Mouse (Mus musculus): ENCODE results near the gene Ret. TPM values are rescaled to one million over a fixed set of nuclear protein-coding genes. Genes with fewer than 3 reads are reported as not detected.

Ret gene
- polyA plus RNA-seq, 1 experiment from 2014 or later, result 1.9 TPM

DNA sequence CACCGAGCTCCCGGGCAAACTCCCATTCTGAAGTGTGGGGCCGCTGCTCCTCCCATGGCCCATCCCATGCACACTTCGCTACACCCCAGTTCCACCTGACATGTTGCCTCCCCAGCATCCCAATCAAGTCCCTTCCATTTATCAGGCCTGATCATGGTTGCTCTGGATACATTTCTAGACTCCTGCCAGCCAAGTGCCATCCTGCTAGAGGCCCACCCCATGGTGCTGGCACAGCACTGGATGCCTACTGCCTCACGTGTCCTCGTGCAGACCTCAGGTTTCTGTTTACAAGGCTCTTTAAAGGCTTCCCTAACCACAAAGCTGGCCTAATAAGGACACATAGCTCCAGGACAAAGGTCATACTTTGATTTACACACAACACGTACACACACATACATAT, 26.1 kb downstream of the Ret start:
- Histone ChIP-seq H3K27me3 (no peaks in the 10 kb centered on the region), H3K36me3 (no peaks in the 10 kb centered on the region), H3K9me3 (no peaks in the 10 kb centered on the region), H3K27ac (no peak overlapping the region), H3K4me1 (no peaks in the 10 kb centered on the region), H3K9ac (no peak overlapping the region), H3K4me2 (replicated peaks) (no peak overlapping the region), H3K4me3 (no peak overlapping the region)
- ATAC-seq (ENCODE audit: insufficient number of reproducible peaks, insufficient read depth, low FRiP score, low TSS enrichment), result no peak
- 93% methylated on average over 7 of the region's 7 CpGs for WGBS

DNA sequence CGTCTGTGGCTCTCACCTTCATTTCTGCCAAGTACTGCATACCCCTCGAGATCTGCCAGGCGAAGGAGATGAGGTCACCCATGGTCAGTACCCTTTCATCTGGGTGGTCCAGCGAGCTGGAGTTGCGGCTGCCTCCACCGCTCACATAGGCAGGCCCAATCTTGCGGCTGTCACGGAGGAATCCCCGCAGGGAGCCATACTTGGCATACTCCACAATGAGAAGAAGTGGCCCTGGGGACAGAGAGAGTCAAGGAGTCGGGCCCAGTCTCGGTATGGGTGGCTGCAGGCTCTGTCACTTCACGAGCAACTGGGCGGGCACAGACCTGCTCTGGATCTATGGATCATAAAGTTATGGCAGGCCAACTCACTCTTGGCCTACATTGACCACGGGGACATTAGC, 29.4 kb downstream of the Ret start:
- Histone ChIP-seq H3K9ac (no peak overlapping the region), H3K4me2 (replicated peaks) (no peak overlapping the region), H3K27ac (no peak overlapping the region), H3K4me3 (no peak overlapping the region), H3K4me1 (no peaks in the 10 kb centered on the region), H3K27me3 (no peaks in the 10 kb centered on the region), H3K36me3 (no peaks in the 10 kb centered on the region), H3K9me3 (no peaks in the 10 kb centered on the region)
- ATAC-seq (ENCODE audit: insufficient number of reproducible peaks, insufficient read depth, low FRiP score, low TSS enrichment), result no peak
- 87% methylated on average over 14 of the region's 14 CpGs for WGBS

DNA sequence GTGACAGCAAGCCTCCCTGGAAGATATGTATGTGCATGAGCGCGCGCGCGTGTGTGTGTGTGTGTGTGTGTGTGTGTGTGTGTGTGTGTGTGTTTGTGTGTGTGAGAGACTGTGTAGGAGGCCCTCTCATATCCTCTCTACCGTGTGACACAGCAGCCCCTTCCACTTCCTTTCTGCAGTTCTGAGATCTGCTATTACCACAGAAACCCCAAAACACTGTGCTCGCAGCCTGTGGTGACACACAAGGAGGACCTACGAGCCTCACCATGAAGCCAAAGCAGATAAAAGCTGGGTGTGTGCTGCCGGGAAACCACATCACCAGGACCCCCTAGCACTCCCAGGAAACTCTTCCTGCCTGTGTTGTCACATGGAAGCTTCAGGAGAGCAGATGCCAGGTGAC, 30.5 kb downstream of the Ret start:
- no peak for ATAC-seq (ENCODE audit: insufficient number of reproducible peaks, insufficient read depth, low FRiP score, low TSS enrichment)
- no peak overlapping the region for H3K27ac ChIP-seq
- no peaks in the 10 kb centered on the region for H3K27me3 ChIP-seq
- no peaks in the 10 kb centered on the region for H3K4me1 ChIP-seq
- H3K36me3 ChIP-seq, result no peaks in the 10 kb centered on the region
- H3K9me3 ChIP-seq, result no peaks in the 10 kb centered on the region
- WGBS, result 91% methylated on average over 9 of the region's 9 CpGs
- H3K9ac ChIP-seq, result no peak overlapping the region
- no peak overlapping the region for H3K4me2 ChIP-seq (replicated peaks)
- H3K4me3 ChIP-seq, result no peak overlapping the region

DNA sequence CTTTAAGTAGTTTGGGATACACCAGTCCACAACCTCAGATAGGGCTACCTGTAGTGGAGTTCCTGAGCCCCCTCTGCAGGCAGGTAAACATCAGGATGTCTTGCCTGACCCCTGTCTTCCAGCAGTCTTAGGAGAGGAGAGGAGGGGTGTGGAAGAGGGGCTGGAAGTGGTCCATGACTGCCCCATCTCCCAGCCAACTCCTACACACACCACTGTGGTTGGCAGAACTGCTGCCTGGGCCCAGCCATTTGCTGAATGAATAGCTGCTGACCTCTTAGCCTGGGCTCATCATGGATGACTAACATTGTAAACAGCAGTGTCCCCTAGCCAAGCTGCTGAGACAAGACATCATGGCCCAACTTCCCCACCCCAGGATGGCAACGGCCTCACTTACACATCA, 32.0 kb downstream of the Ret start:
- 91% methylated on average over 1 of the region's 1 CpGs for WGBS
- Histone ChIP-seq H3K9ac (no peak overlapping the region), H3K27me3 (no peaks in the 10 kb centered on the region), H3K9me3 (no peaks in the 10 kb centered on the region), H3K27ac (no peak overlapping the region), H3K36me3 (no peaks in the 10 kb centered on the region), H3K4me1 (no peaks in the 10 kb centered on the region), H3K4me2 (replicated peaks) (no peak overlapping the region), H3K4me3 (no peak overlapping the region)
- no peak for ATAC-seq (ENCODE audit: insufficient number of reproducible peaks, insufficient read depth, low FRiP score, low TSS enrichment)

DNA sequence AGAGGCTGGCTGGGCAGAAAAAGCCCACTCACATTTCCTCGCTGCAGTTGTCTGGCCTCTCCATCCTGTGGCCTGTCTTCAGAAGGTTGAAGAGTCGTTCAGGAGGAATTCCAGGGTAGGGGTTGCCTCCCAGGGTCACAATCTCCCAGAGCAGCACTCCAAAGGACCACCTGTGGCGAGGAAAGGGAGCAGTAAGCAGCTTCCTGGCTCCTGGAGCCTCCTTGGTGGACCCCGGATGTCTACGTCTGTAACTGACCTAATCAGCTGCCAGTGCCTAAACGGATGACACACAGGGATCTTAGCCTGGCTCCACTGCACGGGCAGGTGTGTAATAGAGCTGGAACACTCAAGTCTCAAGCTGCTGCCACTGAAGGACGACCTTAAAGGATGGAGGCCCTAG, 32.8 kb downstream of the Ret start:
- no peak for ATAC-seq (ENCODE audit: insufficient number of reproducible peaks, insufficient read depth, low FRiP score, low TSS enrichment)
- Histone ChIP-seq H3K27ac (no peak overlapping the region), H3K9ac (no peak overlapping the region), H3K27me3 (no peaks in the 10 kb centered on the region), H3K9me3 (no peaks in the 10 kb centered on the region), H3K4me2 (replicated peaks) (no peak overlapping the region), H3K4me1 (no peaks in the 10 kb centered on the region), H3K4me3 (no peak overlapping the region), H3K36me3 (no peaks in the 10 kb centered on the region)
- WGBS, result 66% methylated on average over 8 of the region's 8 CpGs

DNA sequence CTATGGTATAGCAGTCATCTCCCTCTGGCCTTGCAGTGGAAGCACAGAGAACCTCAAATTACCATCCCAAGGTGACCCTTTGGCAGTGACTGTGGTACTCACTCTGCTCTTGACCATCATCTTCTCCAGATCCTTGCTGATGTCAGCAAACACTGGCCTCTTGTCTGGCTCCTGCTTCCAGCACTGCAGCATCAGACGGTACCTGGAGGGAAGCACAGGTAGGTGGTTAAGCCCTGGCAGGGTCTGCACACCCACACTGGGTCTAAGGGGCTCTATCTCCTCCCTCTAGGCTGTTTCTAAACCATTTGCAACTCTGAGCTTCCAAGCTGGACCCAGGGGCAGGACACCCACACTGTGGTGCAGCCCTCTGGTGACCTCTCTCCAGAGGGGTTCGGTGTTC, 34.4 kb downstream of the Ret start:
- no peaks in the 10 kb centered on the region for H3K27me3 ChIP-seq
- 86% methylated on average over 2 of the region's 2 CpGs for whole genome bisulfite sequencing
- no peaks in the 10 kb centered on the region for H3K9me3 ChIP-seq
- no peak overlapping the region for H3K9ac ChIP-seq
- H3K4me1 ChIP-seq, result no peaks in the 10 kb centered on the region
- no peak overlapping the region for H3K27ac ChIP-seq
- H3K4me2 ChIP-seq (replicated peaks), result no peak overlapping the region
- no peak overlapping the region for H3K4me3 ChIP-seq
- no peaks in the 10 kb centered on the region for H3K36me3 ChIP-seq
- ATAC-seq (ENCODE audit: insufficient number of reproducible peaks, insufficient read depth, low FRiP score, low TSS enrichment), result no peak

DNA sequence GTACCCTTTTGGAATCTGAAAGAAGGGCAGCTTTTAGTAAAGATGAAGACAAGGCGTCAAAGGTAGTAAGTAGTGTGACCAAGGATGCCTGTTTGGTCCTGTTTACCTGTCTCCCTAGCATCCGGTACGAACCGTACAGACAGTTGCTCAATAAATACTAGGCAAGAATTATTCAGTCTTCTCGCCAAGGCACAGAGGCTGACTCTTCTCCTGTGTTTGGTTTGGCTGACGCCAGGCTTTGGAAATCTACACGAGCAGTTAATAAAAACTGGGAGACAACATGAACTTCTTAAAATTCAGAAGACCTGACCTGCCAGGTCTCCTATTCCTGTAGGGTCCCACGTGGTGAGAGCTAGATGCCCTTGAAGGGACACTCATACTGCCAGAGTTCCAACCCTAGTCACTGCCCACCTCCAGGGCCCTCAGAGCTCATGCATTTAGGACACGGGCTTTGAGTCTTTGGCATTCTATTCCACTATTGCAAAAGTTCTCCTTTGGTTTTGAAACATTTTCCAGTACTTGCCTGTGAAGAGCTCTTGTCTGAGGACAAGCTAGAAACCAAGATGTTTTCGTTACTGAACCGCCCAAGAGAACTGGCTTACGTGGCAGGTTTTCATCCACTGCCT, 34.9 kb downstream of the Ret start:
- H3K4me1 ChIP-seq, result no peaks in the 10 kb centered on the region
- H3K9me3 ChIP-seq, result no peaks in the 10 kb centered on the region
- H3K4me2 ChIP-seq (replicated peaks), result no peak overlapping the region
- 87% methylated on average over 12 of the region's 12 CpGs for WGBS
- H3K27ac ChIP-seq, result no peak overlapping the region
- H3K4me3 ChIP-seq, result no peak overlapping the region
- ATAC-seq (ENCODE audit: insufficient number of reproducible peaks, insufficient read depth, low FRiP score, low TSS enrichment), result no peak
- H3K27me3 ChIP-seq, result no peaks in the 10 kb centered on the region
- no peak overlapping the region for H3K9ac ChIP-seq
- no peaks in the 10 kb centered on the region for H3K36me3 ChIP-seq

DNA sequence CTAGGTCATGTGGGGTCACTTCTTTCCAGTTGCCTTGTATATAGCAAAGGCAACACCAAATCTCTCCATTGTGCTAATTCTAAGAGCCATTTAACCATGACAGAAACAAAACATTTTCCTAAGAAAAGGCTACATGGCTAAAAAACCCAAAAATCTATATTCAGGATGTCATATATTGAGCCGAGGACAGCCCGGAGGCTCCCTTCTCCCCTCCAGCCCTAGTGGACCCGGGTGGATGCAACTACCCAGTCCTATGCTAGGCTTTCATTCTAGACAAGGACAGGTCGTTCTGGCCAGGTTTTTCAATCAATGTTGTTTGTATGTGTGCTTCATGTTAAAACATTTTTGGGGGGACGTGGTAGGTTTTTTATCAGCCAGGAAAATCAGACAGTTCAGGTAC, 44.4 kb downstream of the Ret start:
- Histone ChIP-seq H3K27ac (no peak overlapping the region), H3K9ac (no peak overlapping the region), H3K4me3 (no peak overlapping the region), H3K27me3 (no peaks in the 10 kb centered on the region), H3K4me2 (replicated peaks) (no peak overlapping the region), H3K9me3 (no peaks in the 10 kb centered on the region), H3K4me1 (no peaks in the 10 kb centered on the region), H3K36me3 (no peaks in the 10 kb centered on the region)
- WGBS, result 82% methylated on average over 5 of the region's 5 CpGs
- no peak for ATAC-seq (ENCODE audit: insufficient number of reproducible peaks, insufficient read depth, low FRiP score, low TSS enrichment)

DNA sequence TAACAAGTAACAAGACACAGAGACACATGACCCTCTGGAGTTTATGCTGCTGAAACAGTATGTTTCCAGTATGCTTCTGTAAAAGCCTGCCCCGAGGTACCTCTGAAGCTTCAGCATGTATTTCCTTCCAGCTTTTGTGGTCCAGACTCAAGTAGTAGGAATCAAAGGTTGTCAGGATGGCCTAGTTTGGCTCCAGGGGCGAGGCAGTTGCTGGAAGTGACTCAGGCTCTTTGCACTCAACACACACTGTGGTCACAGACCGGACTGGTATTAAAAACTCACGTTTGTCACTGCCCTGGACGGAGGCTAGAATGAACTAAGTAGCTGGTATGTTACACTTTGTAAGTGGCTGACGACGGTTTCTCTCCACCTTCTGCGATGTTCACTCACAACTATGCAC, 46.5 kb downstream of the Ret start:
- Histone ChIP-seq H3K4me2 (replicated peaks) (no peak overlapping the region), H3K4me3 (no peak overlapping the region), H3K9me3 (no peaks in the 10 kb centered on the region), H3K27ac (no peak overlapping the region), H3K27me3 (no peaks in the 10 kb centered on the region), H3K36me3 (no peaks in the 10 kb centered on the region), H3K9ac (no peak overlapping the region), H3K4me1 (no peaks in the 10 kb centered on the region)
- ATAC-seq (ENCODE audit: insufficient number of reproducible peaks, insufficient read depth, low FRiP score, low TSS enrichment), result no peak
- WGBS, result 84% methylated on average over 8 of the region's 8 CpGs

DNA sequence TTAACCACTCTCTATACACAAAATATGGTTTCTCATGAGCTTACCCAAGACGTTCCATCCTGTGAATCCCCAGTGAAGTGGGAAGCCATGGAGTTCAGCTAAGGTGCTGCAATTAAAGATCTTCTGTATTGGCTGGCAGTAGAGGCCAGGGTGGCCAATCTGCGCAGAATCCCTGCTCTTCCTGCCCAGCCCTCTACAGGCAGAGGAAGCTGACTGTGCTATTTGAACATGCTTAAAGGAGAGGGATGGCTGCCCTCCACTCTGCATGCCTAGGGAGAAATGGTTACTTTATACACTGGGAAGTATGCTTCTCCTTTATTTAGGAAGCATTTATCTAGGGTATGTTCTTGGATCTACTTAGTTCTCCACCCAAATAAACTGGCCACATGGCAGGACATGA, 47.0 kb downstream of the Ret start:
- Histone ChIP-seq H3K4me1 (no peaks in the 10 kb centered on the region), H3K36me3 (no peaks in the 10 kb centered on the region), H3K27me3 (no peaks in the 10 kb centered on the region), H3K9me3 (no peaks in the 10 kb centered on the region), H3K9ac (no peak overlapping the region), H3K27ac (no peak overlapping the region), H3K4me3 (no peak overlapping the region), H3K4me2 (replicated peaks) (no peak overlapping the region)
- ATAC-seq (ENCODE audit: insufficient number of reproducible peaks, insufficient read depth, low FRiP score, low TSS enrichment), result no peak
- WGBS, result 84% methylated on average over 2 of the region's 2 CpGs

DNA sequence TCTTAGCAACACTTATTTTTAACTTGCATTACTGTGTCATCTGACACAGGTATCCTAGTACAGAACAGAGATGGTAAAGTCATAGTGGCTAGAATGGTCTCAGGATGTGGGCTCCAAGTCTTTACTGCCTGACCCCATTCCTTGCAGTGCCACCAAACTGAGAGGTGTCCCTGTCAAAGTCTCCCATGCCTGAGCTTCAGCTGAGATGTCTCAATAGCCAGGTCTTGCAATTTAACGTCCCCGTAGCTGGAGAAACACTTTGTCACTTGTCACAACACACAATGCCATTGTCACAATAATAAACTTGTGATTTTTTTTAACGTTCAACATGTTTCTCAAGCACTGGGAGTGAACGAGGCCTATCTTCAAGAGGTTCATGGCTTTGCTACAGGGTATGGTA, 47.4 kb downstream of the Ret start:
- H3K4me1 ChIP-seq, result no peaks in the 10 kb centered on the region
- no peaks in the 10 kb centered on the region for H3K9me3 ChIP-seq
- H3K9ac ChIP-seq, result no peak overlapping the region
- H3K36me3 ChIP-seq, result no peaks in the 10 kb centered on the region
- H3K4me2 ChIP-seq (replicated peaks), result no peak overlapping the region
- no peak overlapping the region for H3K27ac ChIP-seq
- no peak for ATAC-seq (ENCODE audit: insufficient number of reproducible peaks, insufficient read depth, low FRiP score, low TSS enrichment)
- no peaks in the 10 kb centered on the region for H3K27me3 ChIP-seq
- 88% methylated on average over 4 of the region's 4 CpGs for WGBS
- no peak overlapping the region for H3K4me3 ChIP-seq

DNA sequence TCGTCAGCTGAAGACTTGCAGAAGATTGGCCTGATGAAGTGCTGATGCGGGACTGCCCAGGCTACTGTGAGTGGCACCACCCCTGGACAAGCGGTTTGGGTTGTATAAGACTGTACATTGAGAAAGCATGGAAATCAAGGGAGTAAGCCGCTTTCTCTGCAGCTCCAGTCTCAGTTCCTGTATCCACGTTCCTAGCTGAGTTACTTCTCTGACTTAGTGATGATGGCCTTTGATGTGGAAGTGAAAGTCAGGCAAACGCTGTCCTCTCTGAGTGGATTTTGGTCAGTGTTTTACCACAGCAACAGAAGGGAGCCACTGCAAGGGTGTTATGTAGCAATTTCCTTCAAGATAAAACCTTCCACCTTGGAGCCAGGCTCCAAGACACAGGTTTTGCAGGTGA, 56.6 kb downstream of the Ret start:
- Histone ChIP-seq H3K4me1 (no peaks in the 10 kb centered on the region), H3K27ac (no peak overlapping the region), H3K9me3 (no peaks in the 10 kb centered on the region), H3K27me3 (no peaks in the 10 kb centered on the region), H3K36me3 (no peaks in the 10 kb centered on the region), H3K4me3 (no peak overlapping the region), H3K9ac (no peak overlapping the region), H3K4me2 (replicated peaks) (no peak overlapping the region)
- ATAC-seq (ENCODE audit: insufficient number of reproducible peaks, insufficient read depth, low FRiP score, low TSS enrichment), result no peak
- WGBS, result 79% methylated on average over 6 of the region's 6 CpGs

All from embryonic facial prominence, embryonic 12.5 days (tissue).